Mouse (Mus musculus): ENCODE results near the gene Otud7b.

DNA sequence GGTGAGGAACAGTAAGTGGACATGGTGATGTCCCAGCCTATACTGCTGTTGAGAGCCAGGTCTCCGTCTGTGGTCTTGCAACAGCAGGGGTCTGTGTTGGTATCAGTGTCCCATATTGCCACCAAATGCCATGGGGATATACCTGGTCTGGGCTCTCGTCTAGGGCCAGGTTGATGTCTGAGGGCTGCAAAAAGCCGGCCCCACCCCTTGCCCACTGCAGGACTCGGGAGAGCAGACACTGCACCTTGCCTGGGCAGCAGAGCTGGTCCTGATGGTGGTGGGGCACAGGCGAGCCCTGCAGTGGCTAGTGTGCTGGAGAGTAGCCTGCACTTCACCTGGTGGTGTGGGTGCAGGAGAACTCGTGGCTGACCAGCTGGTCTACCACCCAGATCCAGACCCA is 26.3 kb upstream of the Otud7b start:
- TF ChIP-seq CTCF (IDR thresholded peaks at IDR 0.05; ENCODE audit: insufficient read depth, low read depth, low read length) (no peak), POLR2A (IDR thresholded peaks at IDR 0.05; ENCODE audit: insufficient read depth, low read depth, low read length) (no peak)

Measured in olfactory bulb, adult 2 months (tissue).